Mouse (Mus musculus) CD8-positive naive resting alpha-beta T cell, adult 2 months (primary cell): ENCODE results near the gene Shank3.

ENCODE experiments used
- DNase-seq, 2 experiments: peaks; one replicate each; pipeline ENCODE4 v3.0.0; 2022; ENCODE audit warnings: low read depth in 2 of 2, low spot score in 2 of 2

Gene Shank3

DNA sequence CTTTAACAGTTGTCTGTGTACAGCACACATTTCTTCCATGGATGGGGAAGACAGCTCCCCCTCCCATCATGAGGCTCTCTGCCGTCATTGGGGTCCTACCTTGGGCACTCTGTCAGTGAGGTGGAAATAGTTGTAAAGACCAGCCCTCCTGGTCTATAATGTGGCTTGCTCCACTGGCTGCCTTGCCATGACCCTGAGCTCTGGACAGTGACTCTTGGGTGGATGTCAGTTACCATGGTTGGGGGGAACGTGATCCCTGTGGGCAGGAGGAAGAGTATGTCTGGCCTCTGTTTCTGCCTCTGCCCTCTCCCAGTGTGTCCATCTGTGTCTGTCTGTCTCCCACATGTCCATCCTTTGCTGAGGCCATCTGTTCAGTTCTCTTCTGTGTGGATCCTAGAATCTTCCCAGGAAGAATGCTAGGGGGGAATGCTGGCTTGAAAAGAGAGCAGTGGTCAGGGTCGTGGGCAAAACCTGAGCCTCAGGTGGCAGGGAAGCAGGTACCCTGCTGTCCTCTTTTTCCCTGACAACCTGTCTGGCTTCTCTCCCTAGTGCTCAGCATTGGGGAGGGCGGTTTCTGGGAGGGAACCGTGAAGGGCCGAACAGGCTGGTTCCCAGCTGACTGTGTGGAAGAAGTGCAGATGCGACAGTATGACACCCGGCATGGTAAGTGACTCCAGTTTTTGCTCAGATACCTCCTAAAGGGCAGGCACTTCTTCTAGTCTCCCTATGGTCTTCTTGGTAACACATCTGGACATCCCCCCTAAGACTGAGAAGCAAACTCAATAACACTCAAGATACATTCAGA, 25.4 kb downstream of the Shank3 start:
- no peak for DNase-seq

DNA sequence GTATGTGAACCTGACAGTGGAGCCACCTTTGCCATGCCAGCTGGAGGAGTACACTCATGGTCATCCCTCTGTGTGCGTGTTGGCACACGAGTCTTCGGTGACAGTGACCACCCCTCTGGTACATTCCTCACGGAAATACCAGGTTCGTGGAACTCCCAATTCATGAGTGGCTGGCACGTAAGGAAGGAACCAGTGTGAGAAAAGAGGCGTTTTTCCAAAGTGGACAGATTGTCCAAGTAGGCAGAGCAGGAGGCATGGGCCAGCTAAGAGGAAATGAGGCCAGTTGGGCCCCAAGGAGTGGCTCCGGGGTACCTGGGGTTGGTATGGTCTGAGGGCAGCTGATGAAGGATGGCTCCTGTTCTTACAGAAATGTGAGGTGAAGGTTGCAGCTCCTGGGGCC, 26.0 kb downstream of the Shank3 start:
- DNase-seq: no peak

- no peak for DNase-seq
Measured at GRCm38 (mm10) chr15:89525896-89526295, 26.5 kb downstream of the Shank3 start.

GRCm38 (mm10) chr15:89526776-89527325, 27.4 kb downstream of the Shank3 start:
- no peak for DNase-seq

DNA sequence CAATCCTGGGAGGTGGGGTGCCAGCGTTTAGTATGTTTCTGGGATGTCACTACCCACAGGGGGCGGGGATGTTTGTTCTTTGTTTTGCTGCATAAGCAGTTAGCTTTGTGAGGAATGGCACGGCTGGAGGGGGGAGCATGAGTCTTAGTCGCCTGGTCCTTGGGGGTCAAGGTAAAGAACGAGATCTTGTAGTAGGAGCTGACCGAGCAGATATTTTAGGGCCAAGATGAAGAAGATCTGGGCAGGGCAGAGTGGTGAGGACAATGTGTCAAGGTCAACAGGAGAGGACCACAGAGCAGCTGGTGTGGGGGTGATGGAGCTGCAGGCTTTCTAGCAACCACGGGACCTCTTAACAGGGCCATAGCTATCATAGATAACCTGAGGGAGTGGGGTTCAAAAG, 28.0 kb downstream of the Shank3 start:
- DNase-seq: no peak

DNA sequence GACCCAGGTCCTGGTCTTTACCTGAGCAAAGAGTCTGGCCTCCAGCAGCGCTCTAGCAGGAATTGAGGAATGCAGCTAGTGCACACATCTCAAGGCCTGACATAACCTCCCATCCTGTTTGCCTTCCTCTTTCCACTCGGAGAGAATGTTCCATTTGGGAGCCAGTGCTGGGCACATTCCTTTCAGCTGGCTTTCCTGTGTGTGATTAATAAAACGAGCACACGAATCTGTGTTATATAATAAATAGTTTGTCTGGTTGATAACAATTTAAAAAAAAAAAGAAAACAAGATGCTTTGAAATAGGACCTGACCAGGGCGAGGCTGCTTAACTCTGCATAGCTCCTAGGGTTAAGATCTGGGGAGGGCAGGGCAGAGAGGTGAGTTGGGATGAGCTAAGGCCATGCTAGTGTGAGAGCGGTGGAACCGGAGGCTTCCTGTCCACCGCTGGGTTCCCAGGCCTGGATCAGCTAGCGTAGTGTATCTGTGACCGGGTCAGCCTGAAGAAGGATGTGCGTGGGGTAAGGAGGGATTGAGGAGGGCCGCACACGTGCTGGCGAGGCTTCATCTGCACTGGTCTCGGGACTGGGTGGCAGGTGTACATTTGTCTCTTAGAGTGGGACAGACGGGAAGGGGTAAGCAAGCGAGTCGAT, 28.9 kb downstream of the Shank3 start:
- DNase-seq: no peak

DNA sequence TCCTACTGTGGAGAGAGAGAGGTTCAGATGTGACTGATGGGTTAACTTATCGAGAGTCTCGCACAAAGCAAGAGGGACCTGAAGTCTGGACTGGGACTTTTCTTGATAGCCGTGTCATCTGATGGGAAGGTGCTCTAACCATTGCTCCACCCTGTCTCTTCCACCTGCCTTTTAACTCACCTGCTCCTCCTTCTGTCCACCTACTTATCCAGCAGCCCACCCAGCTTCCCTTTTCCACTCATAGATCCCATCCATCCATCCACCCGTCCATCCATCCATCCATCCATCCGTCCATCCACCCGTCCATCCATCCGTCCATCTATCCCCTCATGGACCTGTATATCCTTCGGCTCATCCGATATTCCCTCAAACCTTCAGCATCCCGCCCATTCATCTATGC, 29.5 kb downstream of the Shank3 start:
- DNase-seq: no peak

DNA sequence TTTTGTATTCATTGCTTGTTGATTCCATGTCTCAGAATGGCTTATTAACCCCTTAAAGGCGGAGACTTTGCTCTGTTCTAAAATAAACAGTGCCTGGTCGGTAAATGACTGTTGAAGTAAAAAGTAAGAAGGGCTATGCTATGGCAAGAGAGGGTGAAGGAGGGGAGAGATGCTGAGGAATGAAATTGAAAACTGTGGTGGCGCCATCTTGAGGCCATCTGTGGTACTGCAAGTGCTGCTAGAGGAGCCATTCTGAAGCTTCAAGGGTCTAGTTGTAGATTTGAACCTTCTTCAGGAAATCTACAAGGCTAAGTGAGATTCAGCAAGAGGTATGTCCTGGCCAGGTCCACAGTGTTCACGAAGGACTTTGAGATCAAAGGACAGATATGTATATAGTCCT, 30.9 kb downstream of the Shank3 start:
- DNase-seq: peak; percentile 32 to 42

- DNase-seq: no peak
Measured at GRCm38 (mm10) chr15:89531399-89531798, 32.0 kb downstream of the Shank3 start.

- DNase-seq: no peak
Measured at GRCm38 (mm10) chr15:89532026-89532923, 32.9 kb downstream of the Shank3 start.

- DNase-seq: no peak
Measured at GRCm38 (mm10) chr15:89532924-89533842, 33.8 kb downstream of the Shank3 start.

GRCm38 (mm10) chr15:89533843-89534207, 34.4 kb downstream of the Shank3 start:
- DNase-seq: no peak

- DNase-seq: no peak
Measured at GRCm38 (mm10) chr15:89544171-89544570, 44.7 kb downstream of the Shank3 start.

- DNase-seq: no peak
Measured at GRCm38 (mm10) chr15:89547321-89547720, 47.9 kb downstream of the Shank3 start.

- no peak for DNase-seq
Measured at GRCm38 (mm10) chr15:89547824-89548601, 48.6 kb downstream of the Shank3 start.

DNA sequence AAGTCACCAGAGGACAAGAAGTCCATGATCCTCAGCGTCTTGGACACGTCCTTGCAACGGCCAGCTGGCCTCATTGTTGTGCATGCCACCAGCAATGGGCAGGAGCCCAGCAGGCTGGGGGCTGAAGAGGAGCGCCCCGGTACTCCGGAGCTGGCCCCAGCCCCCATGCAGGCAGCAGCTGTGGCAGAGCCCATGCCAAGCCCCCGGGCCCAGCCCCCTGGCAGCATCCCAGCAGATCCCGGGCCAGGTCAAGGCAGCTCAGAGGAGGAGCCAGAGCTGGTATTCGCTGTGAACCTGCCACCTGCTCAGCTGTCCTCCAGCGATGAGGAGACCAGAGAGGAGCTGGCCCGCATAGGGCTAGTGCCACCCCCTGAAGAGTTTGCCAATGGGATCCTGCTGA, 49.4 kb downstream of the Shank3 start:
- no peak for DNase-seq

GRCm38 (mm10) chr15:89550506-89550905, 51.1 kb downstream of the Shank3 start:
- no peak for DNase-seq

GRCm38 (mm10) chr15:89551733-89552132, 52.3 kb downstream of the Shank3 start:
- no peak for DNase-seq

GRCm38 (mm10) chr15:89555591-89555990, 56.2 kb downstream of the Shank3 start:
- no peak for DNase-seq
